Mouse (Mus musculus) gastrocnemius, postnatal 14 days (tissue): ENCODE measurements around the gene 3110040M04Rik. TPM values are rescaled to one million over a fixed set of nuclear protein-coding genes. Genes with fewer than 3 reads are reported as not detected.

Source experiments
- DNase-seq: peaks from one replicate; pipeline ENCODE4 v3.0.0; 2021; ENCODE audit warnings: mixed read lengths
- intact Hi-C: fragments of 180-260 bp; cut with DNase I; formaldehyde crosslinking; loops from one replicate; pipeline ENCODE4 v1.15.1; 2025; ENCODE audit warnings: low total_unique reads
- total RNA-seq, 2 experiments: library from RNA; stranded (reverse); gene quantifications; 2 replicates each; pipeline ENCODE4 v1.2.3; 2021

3110040M04Rik gene
- total RNA-seq, 2 experiments from 2014 or later: not detected

GRCm38 (mm10) chr1:151227506-151227905, 23.6 kb downstream of the 3110040M04Rik start:
- no peak for DNase-seq
- intact Hi-C loops: no loop called here

GRCm38 (mm10) chr1:151228320-151228989, 24.5 kb downstream of the 3110040M04Rik start:
- intact Hi-C loops: no loop called here
- DNase-seq: no peak

DNA sequence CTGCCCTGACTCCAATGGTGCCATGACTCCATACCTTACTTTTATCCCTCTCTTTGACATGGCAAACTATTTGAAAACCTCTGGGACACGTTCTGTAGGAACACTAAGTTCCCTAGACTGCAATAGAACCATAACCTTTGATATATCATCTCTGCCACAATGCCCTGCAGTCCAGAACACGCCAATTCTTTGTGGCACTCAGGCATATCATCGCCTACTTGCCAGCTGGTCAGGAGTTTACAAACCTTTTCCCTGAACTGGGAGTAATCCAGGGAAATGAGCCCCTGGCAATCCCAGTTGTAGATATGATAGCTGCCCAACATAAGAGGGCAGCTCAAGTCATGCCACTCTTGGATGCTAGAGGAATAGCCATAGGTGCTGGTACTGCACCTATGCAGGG, 28.4 kb downstream of the 3110040M04Rik start:
- intact Hi-C loops: no loop called here
- no peak for DNase-seq

GRCm38 (mm10) chr1:151233756-151234155, 29.8 kb downstream of the 3110040M04Rik start:
- intact Hi-C loops: no loop called here

DNA sequence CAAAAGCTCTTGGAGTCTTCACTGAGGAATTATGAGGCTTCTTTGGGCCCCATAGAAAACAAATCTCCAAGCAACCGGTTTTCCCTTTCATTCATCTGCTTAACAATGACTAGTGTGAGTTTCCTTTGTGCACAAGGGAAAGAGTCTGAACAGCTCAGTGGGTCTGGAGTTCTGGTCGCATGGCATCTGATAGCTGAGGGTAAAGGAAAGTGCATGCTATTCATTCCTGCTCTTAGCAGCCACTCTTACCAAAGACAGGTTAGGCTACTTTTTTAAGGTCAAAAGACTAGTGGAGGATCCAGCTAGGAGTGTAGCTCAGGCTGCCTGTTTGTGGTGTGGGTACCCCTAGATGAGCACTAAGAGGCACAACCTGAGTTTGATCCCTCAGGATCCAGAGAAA, 31.7 kb downstream of the 3110040M04Rik start:
- intact Hi-C loops: no loop called here
- DNase-seq: no peak

More at GRCm38 (mm10) chr1:151233756-151234155, 29.8 kb downstream of the 3110040M04Rik start:
- DNase-seq: no peak

GRCm38 (mm10) chr1:151236141-151236930, 32.4 kb downstream of the 3110040M04Rik start:
- DNase-seq: peak; percentile 35
- intact Hi-C loops: no loop called here

DNA sequence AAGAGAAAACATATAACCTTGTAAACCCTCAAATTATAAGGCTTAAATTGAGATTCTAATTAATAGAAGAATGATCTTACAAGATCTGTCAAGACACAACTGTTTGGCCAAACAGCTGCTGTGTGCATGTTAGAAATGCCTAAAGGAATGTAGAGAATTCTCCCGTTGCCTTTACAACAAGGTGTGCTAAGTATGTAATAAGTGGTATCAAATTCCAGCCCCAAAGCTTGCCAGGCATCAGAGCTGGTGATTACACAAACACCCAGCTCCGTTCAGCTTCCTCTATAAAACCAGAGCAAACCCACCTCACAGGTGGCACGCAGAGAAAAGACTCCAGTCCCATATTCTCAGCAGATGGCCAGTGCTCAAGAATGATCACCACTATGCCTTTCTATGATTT, 33.9 kb downstream of the 3110040M04Rik start:
- DNase-seq: no peak
- intact Hi-C loops: no loop called here

GRCm38 (mm10) chr1:151243332-151243731, 39.4 kb downstream of the 3110040M04Rik start:
- no peak for DNase-seq
- intact Hi-C loops: no loop called here

- intact Hi-C loops: no loop called here
- DNase-seq: no peak
Observed at GRCm38 (mm10) chr1:151244013-151244412, 40.1 kb downstream of the 3110040M04Rik start.

GRCm38 (mm10) chr1:151244761-151245160, 40.8 kb downstream of the 3110040M04Rik start:
- intact Hi-C loops: no loop called here
- no peak for DNase-seq

DNA sequence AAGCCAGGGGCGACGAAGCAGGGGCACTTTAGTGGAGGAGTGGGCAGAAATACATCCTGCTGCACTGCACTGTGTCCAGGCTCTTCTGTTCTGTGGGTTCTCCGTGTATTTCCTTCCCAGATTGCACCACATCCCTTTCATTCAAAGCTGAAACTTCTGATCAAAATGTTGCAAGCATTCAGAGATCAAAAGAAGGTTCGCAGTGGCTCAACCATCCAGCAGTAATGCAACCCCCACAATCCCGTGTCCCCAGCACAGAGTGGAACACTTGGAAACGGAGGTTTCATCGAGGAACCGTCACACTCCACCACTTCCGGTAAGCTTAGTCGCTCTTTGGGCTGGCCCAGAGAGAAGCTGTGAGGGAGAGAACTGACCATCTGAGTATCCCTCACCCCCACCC, 41.2 kb downstream of the 3110040M04Rik start:
- intact Hi-C loops: no loop called here
- no peak for DNase-seq

DNA sequence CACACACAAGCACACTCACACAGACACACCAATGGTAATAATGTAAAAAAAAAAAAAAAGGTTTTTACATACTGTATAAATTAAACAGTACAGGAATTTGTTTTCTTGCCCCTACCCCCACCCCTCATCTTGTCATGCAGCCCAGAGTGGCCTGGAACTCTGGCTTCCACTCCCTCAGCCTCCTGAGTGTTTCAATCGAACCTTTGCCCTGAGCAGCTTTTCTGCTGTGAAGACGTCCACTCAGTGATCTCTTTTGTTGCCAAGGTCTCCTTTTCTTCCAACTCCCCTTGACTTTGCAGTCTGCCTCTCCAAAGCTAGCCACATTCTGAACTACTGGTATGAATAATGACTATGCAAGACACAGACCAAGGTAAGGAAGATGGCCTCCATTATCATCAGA, 41.9 kb downstream of the 3110040M04Rik start:
- intact Hi-C loops: no loop called here

GRCm38 (mm10) chr1:151250109-151250508, 46.2 kb downstream of the 3110040M04Rik start:
- DNase-seq: no peak
- intact Hi-C loops: no loop called here

More for the DNA sequence above, 41.9 kb downstream of the 3110040M04Rik start:
- no peak for DNase-seq

DNA sequence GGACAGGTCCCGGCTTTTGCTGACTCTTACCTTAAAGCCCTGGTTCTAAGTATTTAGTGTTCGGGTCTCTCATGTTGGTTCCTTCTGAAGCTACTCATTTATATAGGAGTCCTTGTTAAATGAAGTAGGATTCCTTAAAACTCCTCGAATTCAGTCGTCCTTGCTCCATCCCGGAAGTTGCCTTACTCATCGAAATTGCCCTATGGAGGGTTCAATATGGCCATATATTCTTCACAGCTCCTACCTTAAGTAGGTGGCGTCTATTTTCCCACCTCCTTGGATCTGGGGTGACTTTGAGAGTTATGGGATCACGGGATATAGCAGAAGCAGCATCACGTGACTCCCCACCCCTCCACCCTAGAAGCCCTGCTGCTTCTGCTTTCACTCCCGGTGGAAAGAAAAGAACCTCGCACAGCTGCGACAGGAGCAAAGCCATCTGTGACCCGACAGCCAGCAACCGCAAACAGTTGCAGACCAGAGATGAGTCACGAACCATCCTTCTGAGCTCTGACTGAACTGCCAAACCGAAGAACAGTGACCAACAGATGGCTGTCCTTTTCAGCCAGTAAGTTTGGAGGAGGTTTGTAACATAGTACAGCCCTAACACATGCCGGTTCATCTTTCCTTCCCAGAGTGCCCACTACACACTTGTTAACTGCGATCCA, 46.7 kb downstream of the 3110040M04Rik start:
- DNase-seq: peak; percentile 75
- intact Hi-C loops: no loop called here

DNA sequence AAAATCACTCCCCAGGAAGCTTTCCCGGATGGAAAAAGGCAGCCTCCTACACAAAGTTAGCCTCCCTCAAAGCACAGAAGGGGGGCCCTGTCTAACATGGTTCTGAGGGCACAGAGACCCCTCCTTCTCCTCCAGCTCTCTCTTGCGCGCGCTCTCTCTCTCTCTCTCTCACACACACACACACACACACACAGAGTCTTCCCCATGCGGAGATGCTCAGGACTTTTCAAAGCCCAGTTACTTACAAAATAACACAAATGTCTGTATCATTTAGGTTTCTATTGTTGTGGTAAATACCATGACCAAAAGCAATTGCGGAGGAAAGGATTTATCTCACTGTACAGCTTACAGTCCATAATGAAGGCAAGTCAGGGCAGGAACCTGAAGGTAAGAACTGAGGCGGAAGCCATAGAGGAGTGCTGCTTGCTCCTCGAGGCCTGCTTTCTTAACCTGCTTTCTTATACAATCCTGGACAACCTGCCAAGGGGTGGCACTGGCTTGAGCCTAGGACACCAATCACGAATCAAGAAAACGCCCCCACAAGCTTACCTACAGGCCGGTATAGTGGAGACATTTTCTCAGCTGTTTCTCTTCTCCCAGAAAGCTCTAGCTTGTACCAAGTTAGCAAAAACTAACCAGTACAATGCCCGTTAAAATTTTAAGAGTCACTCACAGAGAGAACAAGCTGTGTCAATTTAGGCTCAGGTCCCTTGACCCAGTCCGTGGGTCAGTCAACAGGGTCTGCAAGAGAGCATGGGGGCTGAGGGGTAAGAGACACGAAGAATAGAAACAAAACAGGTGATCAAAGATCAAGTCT, 47.5 kb downstream of the 3110040M04Rik start:
- no peak for DNase-seq
- intact Hi-C loops: no loop called here

Other genes with a start within 250 kb of the 3110040M04Rik start
- 10 to 100 TPM in 1 of 2 experiments, 1 to 10 TPM in 1; 9.3 to 10.9 TPM for gene Hmcn1, start 210.7 kb upstream of the 3110040M04Rik start, total RNA-seq
- gene Gm47985, start 21.6 kb upstream of the 3110040M04Rik start, total RNA-seq: under 1 TPM in 1 of 2 experiments, not detected in 1; 0.23 TPM
- gene Gm8947, start 11.7 kb upstream of the 3110040M04Rik start, total RNA-seq: under 1 TPM in 1 of 2 experiments, not detected in 1; 0.20 TPM
- gene Gm47995, start 5.7 kb upstream of the 3110040M04Rik start, total RNA-seq: under 1 TPM in 1 of 2 experiments, not detected in 1; 0.27 TPM
- not detected for gene Gm47996, start 6.0 kb downstream of the 3110040M04Rik start, total RNA-seq
- 100 to 1,000 TPM; 109 TPM for gene Ivns1abp, start 140.4 kb downstream of the 3110040M04Rik start, total RNA-seq
- 1 to 10 TPM; 4.6 to 8.1 TPM for gene Swt1, start 224.3 kb downstream of the 3110040M04Rik start, total RNA-seq
- gene Trmt1l, start 224.4 kb downstream of the 3110040M04Rik start, total RNA-seq: 10 to 100 TPM; 12.0 to 12.3 TPM